In genomic region chr6:32728706-32729105, GRCm38 (mm10) we compare ENCODE assay signal across 11 mouse cellular contexts.
A peak's percentile ranks its signal among the peaks of the same experiment; 100 is the strongest.
DNase-seq lines count a peak whose midpoint lies in the region; ATAC-seq and TF ChIP-seq lines count a peak whose summit lies in the region.
"Had no signal": no experiment of that assay in that cellular context is flagged by ENCODE, and none has a peak within 500 bp of the region (broad histone marks: within the 10 kb centered on the region; RNA-seq: fewer than 3 reads in every experiment).

No protein-coding gene starts in this region.

- DNase-seq in forebrain, embryonic 11.5 days (ENCODE audit: low spot score) = no peak
- peak; percentile 45 for DNase-seq in midbrain, postnatal 0 days (ENCODE audit: low spot score)
- DNase-seq in midbrain, embryonic 11.5 days (ENCODE audit: low spot score, missing footprints) = no peak
- DNase-seq in c-Kit-positive CD71-positive TER-119-positive erythroid progenitor cells, embryonic 14.5 days (ENCODE audit: low spot score) = no peak
- no peak for DNase-seq in urinary bladder, adult 2 months (ENCODE audit: low spot score)
- DNase-seq: lung, postnatal 36 days; thymus, adult 2 months had no signal

- H3K9me3 ChIP-seq in forebrain, embryonic 16.5 days (ENCODE audit: control insufficient read depth, low read length) = no peaks in the 10 kb centered on the region
- no peaks in the 10 kb centered on the region for H3K9me3 ChIP-seq in forebrain, embryonic 11.5 days (ENCODE audit: control insufficient read depth, low read length)
- H3K9me3 ChIP-seq in midbrain, postnatal 0 days (ENCODE audit: low read length) = no peaks in the 10 kb centered on the region
- H3K9me3 ChIP-seq in midbrain, embryonic 11.5 days (ENCODE audit: control insufficient read depth, low read length) = no peaks in the 10 kb centered on the region
- H3K9me3 ChIP-seq in heart, embryonic 15.5 days (replicated peaks) = no peaks in the 10 kb centered on the region

- H3K9ac ChIP-seq in forebrain, embryonic 16.5 days (replicated peaks; ENCODE audit: low read depth, low read length) = no peak overlapping the region
- no peak overlapping the region for H3K9ac ChIP-seq in forebrain, embryonic 11.5 days (ENCODE audit: low read length)
- H3K9ac ChIP-seq in midbrain, postnatal 0 days (replicated peaks; ENCODE audit: low read length, poor library complexity, severe bottlenecking) = no peak overlapping the region
- H3K9ac ChIP-seq in midbrain, embryonic 11.5 days (ENCODE audit: low read length) = no peak overlapping the region
- no peak overlapping the region for H3K9ac ChIP-seq in heart, embryonic 15.5 days

- no peaks in the 10 kb centered on the region for H3K36me3 ChIP-seq in forebrain, embryonic 16.5 days (ENCODE audit: control insufficient read depth, insufficient read depth)
- H3K36me3 ChIP-seq in forebrain, embryonic 11.5 days (ENCODE audit: control insufficient read depth, insufficient read depth, low read length) = no peaks in the 10 kb centered on the region
- H3K36me3 ChIP-seq in midbrain, postnatal 0 days (ENCODE audit: insufficient read depth, low read length) = no peaks in the 10 kb centered on the region
- H3K36me3 ChIP-seq in midbrain, embryonic 11.5 days (ENCODE audit: control insufficient read depth, insufficient read depth, low read length) = no peaks in the 10 kb centered on the region
- no peaks in the 10 kb centered on the region for H3K36me3 ChIP-seq in heart, embryonic 15.5 days

- no peak overlapping the region for H3K4me3 ChIP-seq in forebrain, embryonic 16.5 days (replicated peaks; ENCODE audit: low read length)
- no peak overlapping the region for H3K4me3 ChIP-seq in forebrain, embryonic 11.5 days (ENCODE audit: low read depth, low read length)
- H3K4me3 ChIP-seq in midbrain, postnatal 0 days (ENCODE audit: low read depth, low read length) = no peak overlapping the region
- H3K4me3 ChIP-seq in midbrain, embryonic 11.5 days (ENCODE audit: low read depth, low read length) = no peak overlapping the region
- H3K4me3 ChIP-seq in heart, embryonic 15.5 days = no peak overlapping the region

- H3K27me3 ChIP-seq in forebrain, embryonic 16.5 days (replicated peaks; ENCODE audit: control insufficient read depth, insufficient read depth, low read length) = no peaks in the 10 kb centered on the region
- H3K27me3 ChIP-seq in forebrain, embryonic 11.5 days (ENCODE audit: control insufficient read depth, insufficient read depth, low read length) = no peaks in the 10 kb centered on the region
- H3K27me3 ChIP-seq in midbrain, postnatal 0 days (ENCODE audit: insufficient read depth, low read length) = no peaks in the 10 kb centered on the region
- no peaks in the 10 kb centered on the region for H3K27me3 ChIP-seq in midbrain, embryonic 11.5 days (ENCODE audit: control insufficient read depth, insufficient read depth, low read length)
- H3K27me3 ChIP-seq in heart, embryonic 15.5 days = no peaks in the 10 kb centered on the region

- no peak overlapping the region for H3K27ac ChIP-seq in forebrain, embryonic 16.5 days (ENCODE audit: low read length)
- no peak overlapping the region for H3K27ac ChIP-seq in forebrain, embryonic 11.5 days (ENCODE audit: low read depth, low read length)
- H3K27ac ChIP-seq in midbrain, postnatal 0 days (ENCODE audit: low read depth, low read length) = no peak overlapping the region
- no peak overlapping the region for H3K27ac ChIP-seq in midbrain, embryonic 11.5 days (ENCODE audit: low read depth, low read length)
- no peak overlapping the region for H3K27ac ChIP-seq in heart, embryonic 15.5 days

- WGBS in forebrain, embryonic 16.5 days = 13% methylated on average over 2 of the region's 2 CpGs
- WGBS in forebrain, embryonic 11.5 days = 27% methylated on average over 2 of the region's 2 CpGs
- 14% methylated on average over 2 of the region's 2 CpGs for WGBS in midbrain, postnatal 0 days
- 29% methylated on average over 2 of the region's 2 CpGs for WGBS in midbrain, embryonic 11.5 days
- WGBS in heart, embryonic 15.5 days = 10% methylated on average over 2 of the region's 2 CpGs

- H3K4me1 ChIP-seq in forebrain, embryonic 16.5 days (replicated peaks; ENCODE audit: control insufficient read depth, insufficient read depth, low read length) = peaks cover 13% of the 10 kb centered on the region
- H3K4me1 ChIP-seq in forebrain, embryonic 11.5 days (replicated peaks; ENCODE audit: control insufficient read depth, insufficient read depth, low read length) = no peaks in the 10 kb centered on the region
- H3K4me1 ChIP-seq in midbrain, postnatal 0 days (ENCODE audit: insufficient read depth, low read length) = no peaks in the 10 kb centered on the region
- H3K4me1 ChIP-seq in midbrain, embryonic 11.5 days (ENCODE audit: control insufficient read depth, insufficient read depth, low read length) = no peaks in the 10 kb centered on the region
- H3K4me1 ChIP-seq in heart, embryonic 15.5 days (replicated peaks) = peaks cover 14% of the 10 kb centered on the region

- ATAC-seq in forebrain, embryonic 16.5 days = 0 out of 2 replicates have a peak, but pooled peaks have one; percentile 43
- no peak for ATAC-seq in forebrain, embryonic 11.5 days (replicated peaks; ENCODE audit: low FRiP score)
- no peak for ATAC-seq in midbrain, postnatal 0 days (ENCODE audit: low FRiP score)
- no peak for ATAC-seq in midbrain, embryonic 11.5 days (ENCODE audit: low FRiP score)
- no peak for ATAC-seq in heart, embryonic 15.5 days (replicated peaks; ENCODE audit: insufficient number of reproducible peaks, insufficient read depth, low FRiP score, low read depth)
- no peak for ATAC-seq in monocyte, adult 5-6 weeks (replicated peaks; ENCODE audit: insufficient number of reproducible peaks, low FRiP score, low TSS enrichment, poor library complexity, severe bottlenecking)
- ATAC-seq: intestine, embryonic 16.5 days had no signal

- H3K4me2 ChIP-seq in forebrain, embryonic 16.5 days (ENCODE audit: low read length) = no peak overlapping the region
- no peak overlapping the region for H3K4me2 ChIP-seq in forebrain, embryonic 11.5 days (ENCODE audit: low read depth, low read length, severe bottlenecking)
- no peak overlapping the region for H3K4me2 ChIP-seq in midbrain, postnatal 0 days (ENCODE audit: low read depth, low read length, poor library complexity, severe bottlenecking)
- H3K4me2 ChIP-seq in midbrain, embryonic 11.5 days = no peak overlapping the region
- H3K4me2 ChIP-seq in heart, embryonic 15.5 days = 0 out of 2 replicates have a peak overlapping the region, but pooled peaks have one; percentile 1

- TF ChIP-seq CTCF in midbrain, postnatal 0 days (IDR thresholded peaks at IDR 0.05) = no peak
